Mouse (Mus musculus) kidney, adult 2 months (tissue): ENCODE measurements at regions not wholly inside any gene's neighbourhood (a gene's known extent, or its start where the extent isn't known, plus 50 kb on each side); places are given as distances from the start of the nearest gene placed in this dataset.

ENCODE experiments used
- CTCF ChIP-seq: fragments of 200-500 bp; conservative IDR thresholded peaks from 2 replicates; pipeline ENCODE4 v1.5.1; 2011; ENCODE audit warnings: low read depth, mild to moderate bottlenecking, control low read depth, low read length, moderate library complexity, mixed read lengths; ENCODE audit not compliant: insufficient read depth, insufficient read length
- POLR2A ChIP-seq: fragments of 200-500 bp; IDR thresholded peaks from one replicate; pipeline ENCODE4 v1.6.1; 2011; ENCODE audit warnings: low read depth, low read length, control low read depth

GRCm38 (mm10) chr9:90816844-90817243 is 545.4 kb upstream of the Zic4 start:
- TF ChIP-seq CTCF (no peak), POLR2A (no peak)
